Mouse (Mus musculus) c-Kit-positive CD71-positive TER-119-negative erythroid progenitor cells, embryonic 14.5 days (primary cell): ENCODE results near the gene Cdc6.

ENCODE experiments used
- DNase-seq: peaks from one replicate; pipeline ENCODE4 v3.0.0-alpha.2; 2013; ENCODE audit warnings: low read depth

The Cdc6 gene

GRCm38 (mm10) chr11:98961051-98961592 lies 53.5 kb downstream of the Cdc6 start:
- DNase-seq = no peak

- no peak for DNase-seq
Measured at GRCm38 (mm10) chr11:98961766-98962165, 54.2 kb downstream of the Cdc6 start.

- no peak for DNase-seq
Measured at GRCm38 (mm10) chr11:98962421-98963095, 55.0 kb downstream of the Cdc6 start.

GRCm38 (mm10) chr11:98963191-98964021 lies 55.8 kb downstream of the Cdc6 start:
- no peak for DNase-seq

GRCm38 (mm10) chr11:98964201-98964615 lies 56.6 kb downstream of the Cdc6 start:
- no peak for DNase-seq

- no peak for DNase-seq
Measured at GRCm38 (mm10) chr11:98964616-98965415, 57.2 kb downstream of the Cdc6 start.

GRCm38 (mm10) chr11:98965416-98966077 lies 57.9 kb downstream of the Cdc6 start:
- no peak for DNase-seq

GRCm38 (mm10) chr11:98966499-98967141 lies 59.0 kb downstream of the Cdc6 start:
- DNase-seq = no peak

- no peak for DNase-seq
Measured at GRCm38 (mm10) chr11:98968079-98968478, 60.5 kb downstream of the Cdc6 start.

- DNase-seq = no peak
Measured at GRCm38 (mm10) chr11:98968716-98969495, 61.3 kb downstream of the Cdc6 start.

- no peak for DNase-seq
Measured at GRCm38 (mm10) chr11:98969496-98969927, 61.9 kb downstream of the Cdc6 start.

- DNase-seq = no peak
Measured at GRCm38 (mm10) chr11:98970191-98970925, 62.8 kb downstream of the Cdc6 start.

GRCm38 (mm10) chr11:98971316-98972031 lies 63.9 kb downstream of the Cdc6 start:
- no peak for DNase-seq

- peak; percentile 76 for DNase-seq
Measured at GRCm38 (mm10) chr11:98972215-98972614, 64.6 kb downstream of the Cdc6 start.

GRCm38 (mm10) chr11:98972801-98973360 lies 65.3 kb downstream of the Cdc6 start:
- no peak for DNase-seq
